Mouse (Mus musculus): Measurements from ENCODE around the gene Hist2h2ab.

GRCm38 (mm10) chr3:96182382-96182776 lies 37.3 kb upstream of the Hist2h2ab start:
- TF ChIP-seq CTCF (conservative IDR thresholded peaks at IDR 0.05; ENCODE audit: low read length) = no peak
- no peak for TF ChIP-seq NANOG (IDR thresholded peaks at IDR 0.05; ENCODE audit: borderline replicate concordance, low read length)
